Mouse (Mus musculus) hindbrain, postnatal 0 days (tissue): ENCODE measurements around the gene Grin3a. TPM values are rescaled to one million over a fixed set of nuclear protein-coding genes. Genes with fewer than 3 reads are reported as not detected.
"Not testable (repeated sequence)": the region's sequence is repeated elsewhere in the genome, so short reads cannot be mapped to it uniquely, and the experiment has no call there.

Experiments
- ATAC-seq: fragments of 200-750 bp; cut with Nextera tagmentation; 2 replicates; pipeline ENCODE4 v1.8.0; 2017; ENCODE audit warnings: mild to moderate bottlenecking, moderate TSS enrichment, moderate library complexity
- DNase-seq: peaks from one replicate; pipeline ENCODE4 v3.0.0-alpha.2; 2015; ENCODE audit warnings: low spot score
- H3K27ac ChIP-seq: fragments of 300-500 bp; sonication (generic); 2 replicates; pipeline ENCODE4 v1.5.1; 2014; ENCODE audit warnings: mild to moderate bottlenecking
- H3K27me3 ChIP-seq: fragments of 300-500 bp; sonication (generic); 2 replicates; pipeline ENCODE4 v1.6.1; 2014; ENCODE audit warnings: low read length, mixed read lengths; ENCODE audit not compliant: insufficient read depth
- H3K36me3 ChIP-seq: fragments of 300-500 bp; sonication (generic); 2 replicates; pipeline ENCODE4 v1.6.1; 2014; ENCODE audit warnings: low read length, mixed read lengths; ENCODE audit not compliant: insufficient read depth
- H3K4me1 ChIP-seq: fragments of 300-500 bp; sonication (generic); 2 replicates; pipeline ENCODE4 v1.6.1; 2014; ENCODE audit warnings: antibody characterized with exemption, low read length, mixed read lengths; ENCODE audit not compliant: insufficient read depth
- H3K4me2 ChIP-seq: fragments of 300-500 bp; sonication (generic); 2 replicates; pipeline ENCODE4 v1.6.1; 2014; ENCODE audit warnings: low read depth, mild to moderate bottlenecking, low read length, moderate library complexity, mixed read lengths
- H3K4me3 ChIP-seq: fragments of 300-500 bp; sonication (generic); 2 replicates; pipeline ENCODE4 v1.5.1; 2014; ENCODE audit warnings: low read length
- H3K9ac ChIP-seq: fragments of 300-500 bp; sonication (generic); replicated peaks from 2 replicates; pipeline ENCODE4 v1.6.1; 2014; ENCODE audit warnings: mild to moderate bottlenecking, low read length, moderate library complexity, mixed read lengths
- H3K9me3 ChIP-seq: fragments of 300-500 bp; sonication (generic); 2 replicates; pipeline ENCODE4 v1.6.1; 2016; ENCODE audit warnings: low read length, mixed read lengths
- CTCF ChIP-seq: IDR thresholded peaks from 2 replicates; pipeline ENCODE4 v1.5.1; 2016; ENCODE audit warnings: antibody characterized with exemption, control low read depth, low read depth
- WGBS: fragments of 180-500 bp; shearing (Covaris S2); extraction: QIAGEN DNeasy Blood & Tissue Kit; methylation state at CpG from one replicate; pipeline ENCODE4 v1.1.7; 2014; 5-methylcytosine and 5-hydroxymethylcytosine counted together
- polyA plus RNA-seq: library from polyadenylated mRNA; unstranded; fragments of >200 nt; fragmentation: Nextera tagmentation; extraction: Ambion mirVana; gene quantifications from 2 replicates; pipeline ENCODE4 v1.2.1, GENCODE M21; 2015
- total RNA-seq: library from RNA; depleted of rRNA; stranded (reverse); fragments of >200 nt; gene quantifications from 2 replicates; pipeline ENCODE4 v1.2.3, GENCODE M21; 2014

Grin3a gene
- total and polyA plus RNA-seq, 2 experiments from 2014 or later, result 26.2 to 83.7 TPM

DNA sequence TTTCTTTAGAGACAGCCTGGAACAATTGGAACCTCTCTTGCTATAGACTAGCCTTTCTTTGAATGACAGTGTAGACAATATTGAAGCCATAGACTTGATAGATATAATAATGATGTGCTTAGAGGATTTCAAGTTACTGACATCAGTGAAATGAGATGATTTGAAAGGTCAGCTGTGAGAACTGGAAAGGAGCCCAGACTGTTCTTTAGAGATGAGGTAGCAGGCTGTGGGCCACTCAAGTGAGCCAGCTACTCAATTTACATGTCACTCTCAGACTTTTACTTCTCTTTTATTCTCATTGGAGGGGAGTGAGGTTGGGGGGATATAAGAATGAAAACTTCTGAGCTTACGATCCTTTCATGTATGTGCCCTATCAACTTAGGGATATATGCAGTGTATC lies 186.1 kb downstream of the Grin3a start:
- H3K9me3 ChIP-seq, result no peaks in the 10 kb centered on the region
- DNase-seq, result peak; percentile 19
- WGBS, result 69% methylated on average over 1 of the region's 1 CpGs
- TF ChIP-seq CTCF, result no peak
- H3K4me3 ChIP-seq, result no peak overlapping the region
- no peak overlapping the region for H3K4me2 ChIP-seq
- no peaks in the 10 kb centered on the region for H3K4me1 ChIP-seq
- no peak overlapping the region for H3K27ac ChIP-seq
- no peak for ATAC-seq
- H3K9ac ChIP-seq, result no peak overlapping the region
- peaks cover 36% of the 10 kb centered on the region for H3K36me3 ChIP-seq
- H3K27me3 ChIP-seq, result no peaks in the 10 kb centered on the region

DNA sequence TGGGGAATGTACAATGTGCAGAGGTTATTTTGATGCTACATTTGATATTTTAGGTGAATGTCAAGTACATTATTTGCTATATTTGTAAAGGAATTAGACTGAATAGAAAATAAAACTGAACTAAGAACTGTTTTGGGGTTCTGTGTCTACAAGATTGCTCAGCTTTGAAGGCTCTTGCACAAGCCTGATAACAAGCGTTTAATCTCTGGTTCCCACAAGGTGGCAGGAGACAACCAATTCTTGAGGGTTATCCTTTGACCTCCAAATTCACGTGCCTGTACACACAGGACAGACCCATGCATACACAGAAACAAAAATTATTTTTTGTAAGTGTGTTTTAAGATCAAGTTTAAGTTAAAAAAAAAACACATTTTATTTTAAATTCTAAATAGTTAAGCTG lies 205.6 kb downstream of the Grin3a start:
- H3K36me3 ChIP-seq, result peaks cover 50% of the 10 kb centered on the region
- no peak overlapping the region for H3K4me2 ChIP-seq
- no peak; the same call in 1 of the 2 replicates for TF ChIP-seq CTCF
- DNase-seq (peak; percentile 27), ATAC-seq (no peak)
- H3K4me3 ChIP-seq, result no peak overlapping the region
- H3K27me3 ChIP-seq, result no peaks in the 10 kb centered on the region
- H3K9ac ChIP-seq, result no peak overlapping the region
- 71% methylated on average over 2 of the region's 2 CpGs for WGBS
- no peaks in the 10 kb centered on the region for H3K4me1 ChIP-seq
- H3K9me3 ChIP-seq, result no peaks in the 10 kb centered on the region
- no peak overlapping the region for H3K27ac ChIP-seq

DNA sequence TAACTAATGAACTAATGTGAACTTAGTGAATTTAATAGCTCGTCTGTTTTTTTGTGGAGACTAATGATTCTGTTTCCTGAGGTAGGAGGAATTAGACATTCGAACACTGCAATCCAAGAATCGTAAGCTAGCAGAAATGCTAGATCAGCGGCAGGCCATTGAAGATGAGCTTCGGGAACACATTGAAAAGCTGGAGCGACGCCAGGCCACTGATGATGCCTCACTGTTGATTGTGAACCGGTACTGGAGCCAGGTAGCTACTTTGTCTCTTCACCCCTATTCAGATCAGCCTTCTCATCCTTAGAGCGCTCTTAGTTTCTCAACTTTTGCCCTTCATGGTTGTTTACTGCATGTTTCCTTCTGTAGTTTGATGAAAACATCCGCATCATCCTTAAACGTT lies 207.7 kb downstream of the Grin3a start:
- peaks cover 7% of the 10 kb centered on the region; the same call in 1 of the 2 replicates for H3K4me1 ChIP-seq
- no peaks in the 10 kb centered on the region for H3K9me3 ChIP-seq
- no peak for ATAC-seq
- no peak overlapping the region for H3K4me2 ChIP-seq
- no peak overlapping the region for H3K4me3 ChIP-seq
- no peak overlapping the region for H3K27ac ChIP-seq
- 83% methylated on average over 11 of the region's 11 CpGs for whole genome bisulfite sequencing
- no peak overlapping the region for H3K9ac ChIP-seq
- no peaks in the 10 kb centered on the region for H3K27me3 ChIP-seq
- DNase-seq, result no peak
- no peak for TF ChIP-seq CTCF
- H3K36me3 ChIP-seq, result peaks cover 38% of the 10 kb centered on the region

DNA sequence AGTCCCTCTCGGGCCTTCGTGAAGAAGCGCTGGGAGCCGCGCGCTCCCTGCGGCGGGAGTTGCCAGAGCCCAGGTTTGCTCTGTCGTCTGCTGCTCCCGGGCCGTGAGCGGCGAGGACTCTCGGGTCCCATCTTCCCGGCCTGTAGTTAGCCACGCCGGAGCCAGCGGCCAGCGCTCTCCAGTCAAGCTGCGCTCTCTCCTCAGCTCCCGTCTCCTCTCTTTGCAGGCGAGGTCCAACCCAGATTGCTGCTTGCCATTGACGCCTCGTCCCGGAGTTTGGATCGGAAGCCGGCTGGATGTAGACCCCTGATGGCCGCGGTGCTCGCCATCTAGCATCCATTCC lies 213.4 kb downstream of the Grin3a start:
- Histone ChIP-seq H3K36me3 (peaks cover 10% of the 10 kb centered on the region), H3K27me3 (no peaks in the 10 kb centered on the region), H3K9me3 (no peaks in the 10 kb centered on the region), H3K4me1 (peaks cover 7% of the 10 kb centered on the region; the same call in 1 of the 2 replicates), H3K9ac (peak overlapping the region; percentile 65), H3K4me2 (peak overlapping the region; percentile 77), H3K27ac (peak overlapping the region; percentile 91), H3K4me3 (peak overlapping the region; percentile 62)
- no peak; the same call in 1 of the 2 replicates for TF ChIP-seq CTCF
- peak; percentile 82; the same call in 1 of the 2 replicates for ATAC-seq
- no peak for DNase-seq
- under 1% methylated on average over 30 of the region's 30 CpGs for WGBS

DNA sequence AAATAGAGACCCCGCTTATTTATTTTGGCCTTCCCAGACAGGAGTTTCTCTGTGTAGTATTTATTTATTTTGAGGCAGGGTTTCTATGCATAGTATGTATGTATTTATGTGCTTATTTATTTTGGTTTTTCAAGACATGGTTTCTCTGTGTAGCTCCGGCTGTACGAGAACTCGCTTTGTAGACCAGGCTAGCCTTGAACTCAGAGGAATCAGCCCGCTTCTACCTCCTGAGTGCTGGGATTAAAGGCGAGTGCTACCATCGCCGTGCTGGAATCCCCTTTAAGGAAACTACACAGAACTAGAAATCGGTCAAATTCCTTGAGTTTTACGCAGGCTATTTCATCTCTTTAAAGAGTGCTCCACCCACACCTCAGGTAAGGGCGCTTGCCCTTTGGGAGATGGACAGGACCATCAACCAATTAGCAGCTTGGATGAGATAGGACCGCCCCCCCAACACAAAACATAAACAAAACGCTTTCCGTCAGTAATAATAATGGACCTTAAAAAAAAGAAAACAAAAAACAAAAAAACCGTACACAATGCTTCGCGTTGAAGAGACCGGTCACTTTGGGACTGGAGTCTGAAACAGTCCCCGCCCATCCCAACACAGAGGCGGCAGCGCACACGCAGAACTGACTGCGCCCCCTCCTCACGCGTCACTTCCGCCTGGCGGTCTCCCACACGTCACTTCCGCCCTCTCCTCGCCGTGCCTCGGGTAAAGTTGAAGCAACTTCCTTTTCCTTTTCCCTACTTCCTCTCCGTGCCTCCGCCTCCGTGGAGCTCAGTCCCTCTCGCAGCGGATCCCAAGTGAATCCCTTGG lies 214.0 kb downstream of the Grin3a start, which contains the start of gene Rnf20:
Gene Rnf20, plus strand, starts transcription at position 688 of the 820 bp plus-strand sequence.
- Histone ChIP-seq H3K27ac (peak within 1 kb of the TSS; percentile 91), H3K9me3 (no peaks in the 10 kb centered on the region), H3K9ac (peak within 1 kb of the TSS; percentile 65), H3K4me3 (peak within 1 kb of the TSS; percentile 62), H3K36me3 (peaks cover 6% of the 10 kb centered on the region), H3K27me3 (no peaks in the 10 kb centered on the region), H3K4me1 (peaks cover 7% of the 10 kb centered on the region; the same call in 1 of the 2 replicates), H3K4me2 (peak within 1 kb of the TSS; percentile 77)
- ATAC-seq (peak; percentile 98), DNase-seq (peak; percentile 98)
- 4% methylated on average over 37 of the region's 37 CpGs for WGBS
- TF ChIP-seq CTCF, result no peak; the same call in 1 of the 2 replicates

DNA sequence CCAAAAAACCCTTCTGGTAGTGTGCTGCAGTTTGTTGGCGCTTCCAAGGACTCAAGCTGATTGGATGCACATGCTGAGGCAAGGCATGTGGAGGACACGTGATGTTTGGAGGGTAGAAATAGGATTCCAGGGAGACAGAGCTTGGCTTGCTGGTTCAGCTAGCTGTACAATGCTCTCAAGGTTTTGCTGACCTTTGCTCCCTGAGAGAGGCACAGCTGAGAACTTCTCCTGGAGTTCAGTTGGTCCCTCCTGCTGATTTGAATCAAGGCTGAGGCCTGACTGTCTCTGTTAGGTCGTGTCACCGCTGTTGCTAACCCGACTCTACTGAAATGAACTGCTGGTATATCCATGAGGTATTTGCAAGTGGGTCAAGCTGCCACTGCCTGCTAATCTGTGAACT lies 216.6 kb downstream of the Grin3a start:
- Histone ChIP-seq H3K36me3 (no peaks in the 10 kb centered on the region), H3K9me3 (no peaks in the 10 kb centered on the region), H3K27me3 (no peaks in the 10 kb centered on the region), H3K27ac (no peak overlapping the region), H3K4me1 (peaks cover 7% of the 10 kb centered on the region; the same call in 1 of the 2 replicates), H3K9ac (no peak overlapping the region), H3K4me2 (no peak overlapping the region), H3K4me3 (no peak overlapping the region)
- ATAC-seq (no peak), DNase-seq (no peak)
- no peak for TF ChIP-seq CTCF
- WGBS, result 79% methylated on average over 5 of the region's 5 CpGs

DNA sequence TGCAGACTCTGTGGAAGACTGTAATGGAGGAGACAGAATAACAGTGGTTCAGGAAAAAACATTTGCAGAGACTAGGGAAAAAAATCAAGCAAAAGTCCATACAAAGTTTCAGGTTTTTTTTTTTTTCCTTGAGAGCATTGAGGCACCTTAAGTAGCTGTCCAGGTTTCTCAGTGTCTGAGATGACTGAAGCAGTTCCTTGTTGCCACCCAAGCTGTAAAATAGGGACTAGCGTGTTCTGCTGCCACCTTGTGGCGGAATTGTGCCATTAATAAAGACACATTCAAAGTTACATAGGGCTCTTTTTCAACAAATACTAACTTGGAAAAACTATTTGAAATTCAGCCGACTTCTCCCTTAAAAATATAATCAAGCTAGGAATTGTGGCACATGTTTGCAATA lies 218.6 kb downstream of the Grin3a start:
- peak; percentile 87 for TF ChIP-seq CTCF
- Histone ChIP-seq H3K4me2 (no peak overlapping the region), H3K36me3 (no peaks in the 10 kb centered on the region), H3K27ac (no peak overlapping the region), H3K4me3 (no peak overlapping the region), H3K9me3 (no peaks in the 10 kb centered on the region), H3K27me3 (no peaks in the 10 kb centered on the region), H3K4me1 (no peaks in the 10 kb centered on the region), H3K9ac (no peak overlapping the region)
- ATAC-seq, result no peak
- 3% methylated on average over 3 of the region's 3 CpGs for WGBS
- DNase-seq, result peak; percentile 92

DNA sequence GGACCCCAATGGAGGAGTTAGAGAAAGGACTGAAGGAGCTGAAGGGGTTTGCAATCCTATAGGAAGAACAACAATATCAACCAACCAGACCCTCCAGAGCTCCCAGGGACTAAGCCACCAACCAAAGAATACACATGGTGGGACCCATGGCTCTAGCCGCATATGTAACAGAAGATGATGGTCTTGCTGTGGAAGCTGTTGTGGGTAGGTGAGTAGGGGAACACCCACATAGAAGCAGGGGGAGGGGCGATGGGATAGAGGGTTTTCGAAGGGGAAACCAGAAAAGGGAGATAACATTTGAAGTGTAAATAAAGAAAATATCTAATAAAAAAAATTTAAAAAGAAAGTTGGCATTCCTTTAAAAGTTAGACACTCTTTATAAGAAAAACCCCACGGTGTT lies 220.6 kb downstream of the Grin3a start:
- not testable (repeated sequence) for ATAC-seq, H3K27me3 ChIP-seq, H3K9me3 ChIP-seq, DNase-seq, H3K4me3 ChIP-seq, H3K27ac ChIP-seq, H3K4me2 ChIP-seq, H3K4me1 ChIP-seq, H3K9ac ChIP-seq, H3K36me3 ChIP-seq
- WGBS, result 94% methylated on average over 4 of the region's 4 CpGs
